Mouse (Mus musculus) heart, postnatal 0 days (tissue): ENCODE measurements around the gene Ap5s1. TPM values are rescaled to one million over a fixed set of nuclear protein-coding genes. Genes with fewer than 3 reads are reported as not detected.
A peak's percentile ranks its signal among the peaks of the same experiment; 100 is the strongest.

Experiments
- ATAC-seq: fragments of 200-750 bp; cut with Nextera tagmentation; 2 replicates; pipeline ENCODE4 v1.8.0; 2017; ENCODE audit warnings: low read depth, moderate number of reproducible peaks, moderate library complexity; ENCODE audit not compliant: insufficient read depth
- DNase-seq: peaks from one replicate; pipeline ENCODE4 v3.0.0-alpha.2; 2016; ENCODE audit warnings: low spot score
- H3K27ac ChIP-seq: fragments of 300-500 bp; sonication (generic); 2 replicates; pipeline ENCODE4 v1.5.1; 2014; ENCODE audit warnings: low read depth, mild to moderate bottlenecking
- H3K27me3 ChIP-seq: fragments of 300-500 bp; sonication (generic); 2 replicates; pipeline ENCODE4 v1.6.1; 2014; ENCODE audit warnings: low read length, mixed read lengths; ENCODE audit not compliant: control insufficient read depth, insufficient read depth
- H3K36me3 ChIP-seq: fragments of 300-500 bp; sonication (generic); replicated peaks from 2 replicates; pipeline ENCODE4 v1.6.1; 2014; ENCODE audit warnings: low read length, mixed read lengths; ENCODE audit not compliant: control insufficient read depth, insufficient read depth
- H3K4me1 ChIP-seq: fragments of 300-500 bp; sonication (generic); 2 replicates; pipeline ENCODE4 v1.6.1; 2014; ENCODE audit warnings: antibody characterized with exemption; ENCODE audit not compliant: control insufficient read depth, insufficient read depth
- H3K4me2 ChIP-seq: fragments of 300-500 bp; sonication (generic); 2 replicates; pipeline ENCODE4 v1.6.1; 2014; ENCODE audit warnings: low read depth, mild to moderate bottlenecking, low read length, moderate library complexity
- H3K4me3 ChIP-seq: fragments of 300-500 bp; sonication (generic); 2 replicates; pipeline ENCODE4 v1.5.1; 2014; ENCODE audit warnings: low read depth, low read length
- H3K9ac ChIP-seq: fragments of 300-500 bp; sonication (generic); replicated peaks from 2 replicates; pipeline ENCODE4 v1.6.1; 2014; ENCODE audit warnings: low read depth, low read length, mixed read lengths
- H3K9me3 ChIP-seq: fragments of 300-500 bp; sonication (generic); replicated peaks from 2 replicates; pipeline ENCODE4 v1.6.1; 2016; ENCODE audit warnings: low read length; ENCODE audit not compliant: control insufficient read depth
- CTCF ChIP-seq: IDR thresholded peaks from 2 replicates; pipeline ENCODE4 v1.5.1; 2016; ENCODE audit warnings: antibody characterized with exemption, control low read depth, low read depth
- EP300 ChIP-seq: IDR thresholded peaks from 2 replicates; pipeline ENCODE4 v1.6.1; 2016; ENCODE audit warnings: antibody characterized with exemption, low read depth
- WGBS: fragments of 180-500 bp; shearing (Covaris S2); extraction: QIAGEN DNeasy Blood & Tissue Kit; methylation state at CpG from one replicate; pipeline ENCODE4 v1.1.7; 2014; 5-methylcytosine and 5-hydroxymethylcytosine counted together
- polyA plus RNA-seq: library from polyadenylated mRNA; unstranded; fragments of >200 nt; fragmentation: Nextera tagmentation; extraction: Ambion mirVana; gene quantifications from 2 replicates; pipeline ENCODE4 v1.2.1, GENCODE M21; 2015
- total RNA-seq: library from RNA; depleted of rRNA; stranded (reverse); fragments of >200 nt; gene quantifications from 2 replicates; pipeline ENCODE4 v1.2.3, GENCODE M21; 2014; ENCODE audit warnings: low replicate concordance

The Ap5s1 gene
- total and polyA plus RNA-seq, 2 experiments from 2014 or later, result 65.5 to 107 TPM

- Histone ChIP-seq H3K27ac (peak overlapping the region; percentile 87), H3K36me3 (peaks cover 13% of the 10 kb centered on the region), H3K4me1 (peaks cover 21% of the 10 kb centered on the region), H3K9ac (peak overlapping the region; percentile 81), H3K4me2 (peak overlapping the region; percentile 90), H3K4me3 (peak overlapping the region; percentile 71), H3K27me3 (no peaks in the 10 kb centered on the region), H3K9me3 (no peaks in the 10 kb centered on the region)
- ATAC-seq (peak; percentile 37), DNase-seq (no peak)
- 6% methylated on average over 28 of the region's 28 CpGs for WGBS
- TF ChIP-seq EP300 (no peak), CTCF (no peak)
These were observed 27.3 kb downstream of the Ap5s1 start for GRCm38 (mm10) chr2:131234127-131234650.

GRCm38 (mm10) chr2:131234970-131235635 is 28.2 kb downstream of the Ap5s1 start:
- Histone ChIP-seq H3K4me3 (peak overlapping the region; percentile 71), H3K27me3 (no peaks in the 10 kb centered on the region), H3K9me3 (no peaks in the 10 kb centered on the region), H3K4me2 (peak overlapping the region; percentile 90), H3K36me3 (peaks cover 16% of the 10 kb centered on the region), H3K4me1 (peaks cover 21% of the 10 kb centered on the region), H3K27ac (no peak overlapping the region), H3K9ac (peak overlapping the region; percentile 81)
- TF ChIP-seq EP300, result no peak
- TF ChIP-seq CTCF, result no peak
- WGBS, result 68% methylated on average over 7 of the region's 7 CpGs
- ATAC-seq, result no peak
- DNase-seq, result no peak

GRCm38 (mm10) chr2:131242180-131242579 is 35.3 kb downstream of the Ap5s1 start:
- H3K4me2 ChIP-seq, result no peak overlapping the region
- no peaks in the 10 kb centered on the region for H3K9me3 ChIP-seq
- H3K27ac ChIP-seq, result no peak overlapping the region
- no peak overlapping the region for H3K4me3 ChIP-seq
- no peaks in the 10 kb centered on the region for H3K4me1 ChIP-seq
- H3K36me3 ChIP-seq, result peaks cover 79% of the 10 kb centered on the region
- H3K9ac ChIP-seq, result no peak overlapping the region
- no peak for ATAC-seq
- H3K27me3 ChIP-seq, result no peaks in the 10 kb centered on the region
- DNase-seq, result no peak
- no peak for TF ChIP-seq EP300
- no peak for TF ChIP-seq CTCF

DNA sequence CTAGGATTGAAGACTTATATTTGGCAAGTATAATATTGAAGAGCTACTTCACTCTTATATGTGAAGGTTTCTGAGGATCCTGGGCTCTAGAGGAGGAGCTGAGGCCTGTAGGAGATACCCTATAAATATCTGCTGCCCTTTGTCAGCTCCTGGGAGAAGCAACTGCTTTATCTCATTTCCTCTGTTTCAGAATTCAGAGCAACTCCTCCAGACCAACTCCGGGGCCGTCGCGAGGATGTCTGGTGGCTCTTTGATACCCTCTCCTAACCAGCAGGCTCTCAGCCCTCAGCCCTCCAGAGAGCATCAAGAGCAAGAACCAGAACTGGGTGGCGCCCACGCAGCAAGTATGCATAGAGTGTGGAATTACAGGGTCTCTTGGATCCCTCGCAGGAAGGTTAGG is 36.1 kb downstream of the Ap5s1 start:
- DNase-seq, result no peak
- H3K36me3 ChIP-seq, result peaks cover 87% of the 10 kb centered on the region
- ATAC-seq, result no peak
- no peak overlapping the region for H3K4me2 ChIP-seq
- TF ChIP-seq CTCF, result no peak
- TF ChIP-seq EP300, result no peak
- H3K4me1 ChIP-seq, result no peaks in the 10 kb centered on the region
- no peaks in the 10 kb centered on the region for H3K27me3 ChIP-seq
- H3K9ac ChIP-seq, result no peak overlapping the region
- no peak overlapping the region for H3K4me3 ChIP-seq
- H3K9me3 ChIP-seq, result no peaks in the 10 kb centered on the region
- no peak overlapping the region for H3K27ac ChIP-seq
- 50% methylated on average over 7 of the region's 7 CpGs for WGBS

DNA sequence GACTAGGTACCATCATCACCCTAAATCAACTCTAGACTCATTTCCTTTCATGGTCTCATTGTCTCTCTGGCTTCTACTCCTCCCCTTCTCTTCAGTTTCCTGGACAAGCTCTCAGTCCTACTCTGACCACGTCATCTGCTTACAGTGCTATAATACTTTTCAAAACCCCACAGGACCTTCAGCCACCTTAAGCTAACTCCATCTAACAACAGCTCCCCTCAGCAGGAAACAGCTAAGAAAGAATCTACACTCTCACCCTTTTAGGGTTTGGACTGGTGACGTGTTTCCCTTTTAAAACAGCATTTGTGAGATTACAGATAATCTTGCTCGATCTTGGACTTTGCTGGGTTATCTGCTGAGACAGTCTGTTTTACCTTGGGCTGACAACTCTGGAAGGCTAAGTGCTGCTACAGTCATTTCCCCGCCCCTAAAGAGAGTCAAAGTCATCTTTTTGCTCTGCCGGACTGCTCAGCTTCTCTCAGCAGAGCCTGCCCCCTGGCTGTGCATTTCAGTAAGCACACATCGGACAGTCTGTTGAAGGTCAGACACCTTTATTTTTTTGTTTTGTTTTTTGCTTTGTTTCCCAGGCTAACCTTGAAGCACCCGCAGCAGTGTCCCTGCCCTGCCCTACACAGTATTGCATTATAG is 46.9 kb downstream of the Ap5s1 start:
- peak; percentile 91 for DNase-seq
- H3K27ac ChIP-seq, result peak overlapping the region; percentile 88
- WGBS, result 5% methylated on average over 7 of the region's 7 CpGs
- H3K9me3 ChIP-seq, result no peaks in the 10 kb centered on the region
- ATAC-seq, result peak; percentile 91
- H3K36me3 ChIP-seq, result no peaks in the 10 kb centered on the region
- TF ChIP-seq CTCF (peak; percentile 87), EP300 (no peak)
- H3K27me3 ChIP-seq, result no peaks in the 10 kb centered on the region
- H3K4me1 ChIP-seq, result peaks cover 18% of the 10 kb centered on the region
- peak overlapping the region; percentile 52 for H3K9ac ChIP-seq
- peak overlapping the region; percentile 13; the same call in 1 of the 2 replicates for H3K4me3 ChIP-seq
- peak overlapping the region; percentile 47 for H3K4me2 ChIP-seq
